Mouse (Mus musculus) olfactory bulb, adult 2 months (tissue): ENCODE measurements at regions not wholly inside any gene's neighbourhood (a gene's known extent, or its start where the extent isn't known, plus 50 kb on each side); places are given as distances from the start of the nearest gene placed in this dataset.
A peak's percentile ranks its signal among the peaks of the same experiment; 100 is the strongest.
"Not testable (repeated sequence)": the region's sequence is repeated elsewhere in the genome, so short reads cannot be mapped to it uniquely, and the experiment has no call there.

ENCODE experiments used
- H3K27ac ChIP-seq: fragments of 200-500 bp; 2 replicates; pipeline ENCODE4 v1.5.1; 2012; ENCODE audit warnings: low read depth, low read length; ENCODE audit not compliant: insufficient read depth
- H3K4me1 ChIP-seq: fragments of 200-500 bp; 2 replicates; pipeline ENCODE4 v1.6.1; 2012; ENCODE audit warnings: low read length; ENCODE audit not compliant: control insufficient read depth, insufficient read depth
- H3K4me3 ChIP-seq: fragments of 200-500 bp; 2 replicates; pipeline ENCODE4 v1.5.1; 2012; ENCODE audit warnings: mild to moderate bottlenecking, low read depth, low read length, moderate library complexity; ENCODE audit not compliant: insufficient read depth
- CTCF ChIP-seq: fragments of 200-500 bp; IDR thresholded peaks from 2 replicates; pipeline ENCODE4 v1.5.1; 2012; ENCODE audit warnings: low read depth, mild to moderate bottlenecking, low read length, moderate library complexity; ENCODE audit not compliant: insufficient read depth
- POLR2A ChIP-seq: fragments of 200-500 bp; IDR thresholded peaks from 2 replicates; pipeline ENCODE4 v1.6.1; 2012; ENCODE audit warnings: mild to moderate bottlenecking, low read depth, low read length, moderate library complexity; ENCODE audit not compliant: insufficient read depth
- WGBS: fragments of 180-500 bp; shearing (Covaris S2); methylation state at CpG from one replicate; pipeline ENCODE4 v1.1.7; 2018; 5-methylcytosine and 5-hydroxymethylcytosine counted together

- no peak for TF ChIP-seq POLR2A
- Histone ChIP-seq H3K4me1 (peaks cover 8% of the 10 kb centered on the region), H3K27ac (no peak overlapping the region), H3K4me3 (no peak overlapping the region)
- 47% methylated on average over 7 of the region's 7 CpGs for WGBS
Observed at GRCm38 (mm10) chr1:43299490-43300302, 102.9 kb upstream of the Fhl2 start.

GRCm38 (mm10) chr1:43300676-43301075, 103.9 kb upstream of the Fhl2 start:
- Histone ChIP-seq H3K27ac (no peak overlapping the region), H3K4me1 (peaks cover 8% of the 10 kb centered on the region), H3K4me3 (no peak overlapping the region)
- 94% methylated on average over 5 of the region's 5 CpGs for WGBS
- TF ChIP-seq POLR2A (no peak), CTCF (no peak)

DNA sequence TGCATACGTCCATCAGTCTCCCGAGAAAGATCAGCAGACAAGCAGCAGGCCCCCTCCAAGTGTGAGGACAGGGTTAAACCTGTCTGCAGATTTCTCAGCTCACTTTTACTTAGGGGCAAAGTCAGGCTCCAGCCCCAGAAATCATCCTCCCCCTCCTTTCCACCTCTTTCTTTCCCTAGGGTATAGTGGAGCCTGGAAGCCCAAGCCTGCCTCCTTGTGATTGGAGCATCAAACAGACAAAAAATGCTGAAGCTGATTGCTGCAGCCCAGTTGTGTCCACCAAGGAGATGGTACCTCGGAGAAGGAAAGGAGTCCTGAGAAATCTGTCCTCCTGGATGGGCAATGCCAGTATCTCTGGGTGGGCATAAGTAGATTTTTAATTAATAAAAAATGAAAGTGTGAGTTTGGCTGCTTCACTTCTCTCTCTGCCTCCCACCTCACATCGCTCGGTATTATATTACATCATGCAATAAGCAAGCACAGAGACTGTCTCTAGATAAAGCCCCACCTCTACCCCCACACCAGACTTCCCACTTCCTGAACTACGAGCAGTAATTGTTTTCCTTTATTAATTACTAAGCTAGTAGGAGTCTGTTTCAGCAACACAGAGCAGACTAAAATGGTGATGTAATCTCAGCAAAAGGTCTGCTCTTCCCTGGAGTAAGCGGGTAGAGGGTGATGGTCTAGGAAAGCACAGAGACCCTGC, 105.2 kb upstream of the Fhl2 start:
- TF ChIP-seq CTCF: no peak
- TF ChIP-seq POLR2A: no peak
- WGBS: 67% methylated on average over 7 of the region's 7 CpGs
- Histone ChIP-seq H3K4me3 (no peak overlapping the region), H3K27ac (no peak overlapping the region), H3K4me1 (peaks cover 8% of the 10 kb centered on the region)

DNA sequence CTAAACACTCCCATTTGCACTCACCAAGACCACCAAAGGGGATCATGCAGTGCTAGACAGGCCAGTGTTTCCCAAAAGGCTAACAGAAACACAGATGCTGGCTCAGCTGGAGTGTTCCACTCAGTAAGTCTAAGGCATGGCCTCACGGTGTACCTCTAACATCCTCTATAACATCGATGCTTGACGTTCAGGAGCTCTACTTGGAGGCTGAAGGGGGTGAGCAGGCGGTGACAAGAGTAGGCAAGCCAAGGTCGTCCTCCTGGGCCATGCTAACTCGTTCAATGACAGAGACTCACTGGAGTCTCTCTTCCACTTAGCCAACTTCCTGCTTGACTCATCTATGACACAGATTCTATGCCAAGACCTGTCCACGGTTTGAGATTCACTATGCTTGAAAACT, 105.9 kb upstream of the Fhl2 start:
- no peak for TF ChIP-seq POLR2A
- no peak for TF ChIP-seq CTCF
- Histone ChIP-seq H3K27ac (no peak overlapping the region), H3K4me3 (no peak overlapping the region), H3K4me1 (peaks cover 8% of the 10 kb centered on the region)
- WGBS: 79% methylated on average over 7 of the region's 7 CpGs

DNA sequence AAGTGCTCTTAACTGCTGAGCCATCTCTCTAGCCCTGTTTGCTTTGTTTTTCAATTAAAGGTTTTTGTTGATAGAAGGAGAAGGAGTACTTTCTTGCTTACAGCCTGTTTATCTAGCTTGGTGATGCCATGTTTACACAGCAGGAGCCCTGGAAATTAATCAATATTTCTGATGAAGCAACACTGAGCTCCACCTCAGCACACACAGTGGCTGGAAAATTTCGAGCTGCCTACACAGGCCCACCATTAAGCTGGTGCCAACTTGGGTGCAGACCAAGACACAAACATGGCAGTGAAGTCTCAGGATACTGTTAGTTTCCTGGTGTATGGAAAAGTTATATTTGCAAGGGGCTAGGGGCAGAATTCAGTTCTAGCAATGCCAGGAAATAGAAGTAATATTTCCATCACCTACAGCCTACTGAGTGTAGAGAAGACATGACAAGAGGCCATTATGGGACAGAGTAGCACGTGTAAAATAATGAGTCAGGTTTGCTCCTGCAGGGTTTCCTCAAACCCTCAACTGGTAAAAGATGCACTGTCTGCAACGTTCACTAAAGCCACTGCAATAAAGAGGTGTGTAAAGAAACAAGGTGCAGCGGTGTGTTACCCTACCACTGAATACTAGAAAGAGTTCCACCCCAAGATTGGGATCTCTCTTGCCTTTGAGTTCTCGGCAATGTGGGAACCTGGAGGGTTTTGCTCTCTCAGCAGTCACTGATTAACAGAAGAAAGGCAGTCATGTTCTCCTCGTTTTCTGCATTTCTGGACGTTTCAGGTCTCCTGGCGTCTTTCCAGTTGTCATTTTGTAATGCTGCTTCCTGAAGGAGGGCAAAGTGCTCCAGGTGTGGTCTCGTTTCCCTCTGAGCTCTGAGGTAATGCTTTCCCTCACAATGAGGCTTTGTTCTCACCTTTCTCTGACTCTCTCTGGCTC, 108.8 kb upstream of the Fhl2 start:
- 60% methylated on average over 9 of the region's 9 CpGs for WGBS
- Histone ChIP-seq H3K27ac (no peak overlapping the region), H3K4me3 (no peak overlapping the region), H3K4me1 (peaks cover 9% of the 10 kb centered on the region)
- no peak for TF ChIP-seq CTCF
- TF ChIP-seq POLR2A: no peak

DNA sequence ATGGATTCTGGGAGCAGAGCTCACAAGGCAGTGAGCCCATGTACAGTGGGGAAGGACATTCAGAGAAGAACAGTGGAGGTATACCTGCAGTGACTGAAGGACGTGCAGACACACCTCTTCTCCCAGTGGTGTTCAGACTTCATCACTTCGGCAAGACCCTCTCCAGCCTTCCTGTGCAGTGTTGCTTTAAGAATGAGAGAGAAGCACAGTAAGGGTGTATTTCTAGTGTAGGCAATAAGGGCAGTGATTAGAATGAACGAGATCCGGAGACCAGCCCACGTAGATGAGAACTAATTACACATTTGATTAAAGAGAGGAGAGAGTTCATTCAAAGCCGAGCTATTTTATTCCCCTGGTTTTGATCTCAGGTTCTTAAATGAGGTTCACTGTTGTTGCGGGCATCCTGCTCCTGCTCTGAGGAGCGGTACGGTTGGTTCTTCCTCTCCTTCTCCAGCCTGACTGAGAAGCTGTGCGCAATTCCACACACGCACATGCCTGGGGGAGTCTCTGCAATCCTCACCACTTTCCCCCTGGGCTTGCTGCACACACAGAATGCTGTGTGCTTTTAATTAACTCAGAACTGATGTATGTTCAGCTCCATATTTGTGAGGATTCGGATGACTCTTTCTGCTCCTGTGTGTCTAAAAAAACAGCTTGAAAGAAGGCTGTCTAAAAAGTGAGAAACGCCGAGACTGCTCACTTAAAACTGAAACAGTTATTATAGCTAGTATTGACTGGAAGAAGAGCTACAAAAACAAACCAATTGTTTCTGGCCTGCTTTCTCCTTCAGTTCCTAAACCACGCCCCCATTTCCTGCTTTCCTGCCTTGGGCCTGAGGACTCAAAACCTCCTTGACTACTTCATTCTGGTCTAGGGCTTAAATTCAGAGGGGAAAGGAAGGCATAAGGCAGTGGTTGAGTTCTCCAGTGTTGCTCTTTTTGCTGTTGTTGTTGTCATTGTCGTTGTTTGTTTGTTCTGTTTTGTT, 114.2 kb upstream of the Fhl2 start:
- WGBS: 31% methylated on average over 16 of the region's 16 CpGs
- no peak overlapping the region for H3K4me3 ChIP-seq
- TF ChIP-seq POLR2A: no peak
- TF ChIP-seq CTCF: no peak
- H3K27ac ChIP-seq: peak overlapping the region; percentile 58
- peaks cover 4% of the 10 kb centered on the region for H3K4me1 ChIP-seq

DNA sequence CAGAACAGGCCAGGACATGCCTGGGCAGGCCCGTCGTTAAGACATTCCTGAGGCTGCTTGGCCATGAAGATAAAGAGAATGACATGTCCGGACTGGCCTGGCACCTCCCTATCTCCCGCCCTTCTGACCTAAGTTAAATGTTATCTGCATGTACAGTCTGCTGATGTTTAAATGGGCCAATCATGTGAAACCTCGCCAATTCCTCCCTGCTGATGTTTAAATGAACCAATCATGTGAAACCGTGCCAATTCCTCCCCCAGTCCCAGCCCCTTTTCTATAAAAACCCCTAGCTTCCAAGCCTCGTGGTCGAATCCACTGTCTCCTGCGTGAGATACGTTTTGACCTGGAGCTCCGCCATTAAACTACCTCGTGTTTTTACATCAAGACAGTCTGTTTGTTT, 119.5 kb upstream of the Fhl2 start:
- H3K27ac ChIP-seq, H3K4me3 ChIP-seq, H3K4me1 ChIP-seq: not testable (repeated sequence)
- 90% methylated on average over 12 of the region's 12 CpGs for WGBS

GRCm38 (mm10) chr1:43317076-43317871, 120.5 kb upstream of the Fhl2 start:
- H3K4me3 ChIP-seq: no peak overlapping the region
- H3K27ac ChIP-seq: no peak overlapping the region
- TF ChIP-seq POLR2A (no peak), CTCF (no peak)
- H3K4me1 ChIP-seq: peaks cover 5% of the 10 kb centered on the region; the same call in 1 of the 2 replicates
- WGBS: 63% methylated on average over 3 of the region's 3 CpGs

DNA sequence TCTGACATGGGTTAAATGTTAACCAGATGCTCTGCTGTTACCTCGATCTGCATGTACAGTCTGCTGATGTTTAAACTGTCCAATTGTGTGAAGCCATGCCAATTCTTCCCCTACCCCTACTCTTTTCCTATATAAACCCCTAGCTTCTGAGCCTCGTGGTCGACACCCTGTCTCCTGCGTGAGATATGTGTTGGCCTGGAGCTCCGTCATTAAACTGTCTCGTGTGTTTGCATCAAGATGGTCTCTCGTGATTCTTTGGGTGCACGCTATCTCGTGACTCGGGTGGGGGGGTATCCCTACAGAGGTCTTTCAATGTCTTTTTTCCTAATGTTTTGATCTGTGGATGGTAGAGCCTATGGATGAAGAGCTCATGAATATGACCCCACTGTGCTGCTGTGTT, 110.9 kb upstream of the Nck2 start:
- 96% methylated on average over 10 of the region's 10 CpGs for WGBS
- H3K4me3 ChIP-seq, H3K4me1 ChIP-seq: not testable (repeated sequence)

More for the DNA sequence above, 110.9 kb upstream of the Nck2 start:
- H3K27ac ChIP-seq: not testable (repeated sequence)
